Mouse (Mus musculus) intestine, postnatal 0 days (tissue): ENCODE measurements at regions not wholly inside any gene's neighbourhood (a gene's known extent, or its start where the extent isn't known, plus 50 kb on each side); places are given as distances from the start of the nearest gene placed in this dataset.

Source experiments
- ATAC-seq: fragments of 200-750 bp; cut with Nextera tagmentation; 2 replicates; pipeline ENCODE4 v1.8.0; 2017; ENCODE audit warnings: mild to moderate bottlenecking, moderate TSS enrichment, moderate library complexity
- H3K27ac ChIP-seq: fragments of 300-500 bp; sonication (generic); 2 replicates; pipeline ENCODE4 v1.5.1; 2014; ENCODE audit warnings: mild to moderate bottlenecking, low read depth, low read length, moderate library complexity
- H3K27me3 ChIP-seq: fragments of 300-500 bp; sonication (generic); replicated peaks from 2 replicates; pipeline ENCODE4 v1.6.1; 2014; ENCODE audit warnings: low read length, mixed read lengths; ENCODE audit not compliant: control insufficient read depth, insufficient read depth
- H3K36me3 ChIP-seq: fragments of 300-500 bp; sonication (generic); 2 replicates; pipeline ENCODE4 v1.6.1; 2014; ENCODE audit warnings: mild to moderate bottlenecking, moderate library complexity; ENCODE audit not compliant: control insufficient read depth, insufficient read depth
- H3K4me1 ChIP-seq: fragments of 300-500 bp; sonication (generic); replicated peaks from 2 replicates; pipeline ENCODE4 v1.6.1; 2014; ENCODE audit warnings: antibody characterized with exemption, low read length, mixed read lengths; ENCODE audit not compliant: control insufficient read depth, insufficient read depth
- H3K4me2 ChIP-seq: fragments of 300-500 bp; sonication (generic); replicated peaks from 2 replicates; pipeline ENCODE4 v1.6.1; 2014; ENCODE audit warnings: low read depth, mild to moderate bottlenecking, moderate library complexity
- H3K4me3 ChIP-seq: fragments of 300-500 bp; sonication (generic); 2 replicates; pipeline ENCODE4 v1.5.1; 2014; ENCODE audit warnings: low read depth, low read length
- H3K9ac ChIP-seq: fragments of 300-500 bp; sonication (generic); 2 replicates; pipeline ENCODE4 v1.6.1; 2014; ENCODE audit warnings: mild to moderate bottlenecking, low read depth, low read length
- H3K9me3 ChIP-seq: fragments of 300-500 bp; sonication (generic); 2 replicates; pipeline ENCODE4 v1.6.1; 2016; ENCODE audit warnings: mixed run types; ENCODE audit not compliant: control insufficient read depth
- CTCF ChIP-seq: sonication (generic); IDR thresholded peaks from 2 replicates; pipeline ENCODE4 v1.5.1; 2016; ENCODE audit warnings: low read depth, mild to moderate bottlenecking, control low read depth, antibody characterized with exemption, moderate library complexity
- WGBS: fragments of 180-500 bp; shearing (Covaris S2); extraction: QIAGEN DNeasy Blood & Tissue Kit; methylation state at CpG from one replicate; pipeline ENCODE4 v1.1.7; 2014; 5-methylcytosine and 5-hydroxymethylcytosine counted together

DNA sequence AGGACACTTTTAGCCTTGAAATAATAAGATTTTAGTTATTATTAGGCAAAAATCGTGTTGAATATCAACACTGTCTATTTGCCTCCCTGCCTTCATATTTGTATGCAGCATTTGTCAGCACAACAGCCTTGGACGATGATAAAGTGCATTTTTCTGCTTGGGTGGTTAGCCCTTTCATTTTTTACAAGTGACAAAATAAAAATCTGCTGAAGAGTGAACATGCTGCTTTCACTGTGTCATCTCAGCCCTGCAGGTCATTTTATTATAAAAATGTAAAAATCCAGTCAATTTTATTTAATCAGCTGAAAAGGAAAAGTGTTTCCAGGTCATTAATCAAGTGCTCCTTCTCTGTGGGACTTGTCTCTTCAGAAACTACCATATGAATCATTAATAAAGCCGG is 277.9 kb upstream of the Itga1 start:
- no peak overlapping the region for H3K27ac ChIP-seq
- H3K36me3 ChIP-seq = no peaks in the 10 kb centered on the region
- no peak overlapping the region for H3K4me2 ChIP-seq
- no peaks in the 10 kb centered on the region for H3K4me1 ChIP-seq
- WGBS = 68% methylated on average over 3 of the region's 3 CpGs
- no peaks in the 10 kb centered on the region for H3K9me3 ChIP-seq
- no peak overlapping the region for H3K9ac ChIP-seq
- ATAC-seq = no peak
- no peak for TF ChIP-seq CTCF
- H3K4me3 ChIP-seq = no peak overlapping the region
- H3K27me3 ChIP-seq = no peaks in the 10 kb centered on the region

DNA sequence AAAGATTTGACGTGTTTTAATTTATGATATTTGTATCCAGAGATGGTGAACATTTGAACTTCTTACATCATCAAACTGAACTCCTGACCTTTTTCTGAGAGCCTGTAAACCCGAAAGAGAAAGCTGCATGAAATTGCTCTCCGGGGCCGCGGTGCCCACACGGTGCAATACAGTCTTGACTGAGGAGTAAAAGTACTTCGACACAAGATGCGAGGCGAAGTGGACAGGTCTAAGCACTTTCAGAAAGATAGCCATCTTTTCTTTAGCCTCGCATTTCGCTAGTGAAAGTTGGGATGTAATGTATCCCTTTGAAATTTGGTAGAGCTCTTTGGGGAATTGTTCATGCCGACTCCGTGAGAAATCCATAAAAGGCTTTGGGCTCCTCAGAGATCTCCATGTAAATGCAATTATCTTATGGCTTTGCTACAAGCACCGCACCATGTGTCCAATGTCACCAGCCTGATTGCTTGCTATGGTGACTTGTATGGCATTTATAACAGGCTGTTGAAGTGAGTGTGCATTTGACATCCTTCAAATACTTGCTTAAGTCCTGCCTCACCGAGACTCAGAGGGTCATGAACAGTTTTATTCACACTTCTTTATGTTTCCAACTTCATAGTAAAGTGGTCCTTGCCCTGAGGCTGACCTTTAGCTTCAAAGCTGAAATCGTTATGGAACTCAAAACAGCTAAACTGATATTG is 274.6 kb upstream of the Itga1 start:
- TF ChIP-seq CTCF = no peak
- Histone ChIP-seq H3K4me3 (no peak overlapping the region), H3K4me2 (no peak overlapping the region), H3K27ac (no peak overlapping the region), H3K36me3 (no peaks in the 10 kb centered on the region), H3K9me3 (no peaks in the 10 kb centered on the region), H3K4me1 (no peaks in the 10 kb centered on the region), H3K9ac (no peak overlapping the region), H3K27me3 (no peaks in the 10 kb centered on the region)
- ATAC-seq = no peak
- 73% methylated on average over 16 of the region's 16 CpGs for WGBS

DNA sequence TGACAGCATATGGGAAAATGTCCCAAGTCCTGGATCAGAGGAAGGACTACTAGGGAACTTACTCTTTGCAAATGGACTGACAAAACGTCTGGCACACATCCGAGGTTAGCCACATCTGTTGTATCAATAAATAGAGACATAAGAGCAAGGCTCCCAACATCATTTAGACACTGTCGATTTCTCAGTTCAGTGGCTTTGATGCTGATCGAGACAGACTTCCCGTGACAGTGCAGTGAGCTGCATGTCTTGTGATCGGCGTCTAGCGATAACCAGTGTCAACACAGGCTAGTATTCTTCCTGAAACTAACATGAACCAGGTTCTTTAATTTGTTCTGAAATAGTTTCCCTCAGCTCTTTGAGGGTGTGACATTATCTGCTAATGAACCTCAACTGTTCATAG is 259.7 kb upstream of the Itga1 start:
- Histone ChIP-seq H3K27ac (no peak overlapping the region), H3K9me3 (no peaks in the 10 kb centered on the region), H3K36me3 (no peaks in the 10 kb centered on the region), H3K9ac (no peak overlapping the region), H3K27me3 (no peaks in the 10 kb centered on the region), H3K4me1 (no peaks in the 10 kb centered on the region), H3K4me2 (no peak overlapping the region), H3K4me3 (no peak overlapping the region)
- 83% methylated on average over 8 of the region's 8 CpGs for WGBS
- TF ChIP-seq CTCF = no peak
- no peak for ATAC-seq

DNA sequence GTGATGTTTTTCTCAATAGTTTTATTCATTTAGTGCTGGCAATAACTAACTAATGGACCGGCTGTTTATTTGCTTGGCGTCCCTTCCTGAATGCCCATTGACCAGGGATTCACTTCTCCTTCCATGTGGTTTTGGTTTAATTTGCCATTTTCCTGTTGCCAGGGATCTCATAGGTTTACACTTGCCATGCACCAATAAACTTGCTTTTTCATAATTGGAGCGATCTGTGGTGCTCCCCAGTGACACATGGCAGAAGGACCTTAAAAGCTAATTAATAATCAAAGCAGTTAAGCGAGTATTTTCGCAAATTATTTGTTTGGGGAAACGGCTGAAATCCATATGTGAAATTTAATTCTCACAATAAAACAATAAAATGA is 245.2 kb upstream of the Itga1 start:
- 42% methylated on average over 6 of the region's 6 CpGs for WGBS

DNA sequence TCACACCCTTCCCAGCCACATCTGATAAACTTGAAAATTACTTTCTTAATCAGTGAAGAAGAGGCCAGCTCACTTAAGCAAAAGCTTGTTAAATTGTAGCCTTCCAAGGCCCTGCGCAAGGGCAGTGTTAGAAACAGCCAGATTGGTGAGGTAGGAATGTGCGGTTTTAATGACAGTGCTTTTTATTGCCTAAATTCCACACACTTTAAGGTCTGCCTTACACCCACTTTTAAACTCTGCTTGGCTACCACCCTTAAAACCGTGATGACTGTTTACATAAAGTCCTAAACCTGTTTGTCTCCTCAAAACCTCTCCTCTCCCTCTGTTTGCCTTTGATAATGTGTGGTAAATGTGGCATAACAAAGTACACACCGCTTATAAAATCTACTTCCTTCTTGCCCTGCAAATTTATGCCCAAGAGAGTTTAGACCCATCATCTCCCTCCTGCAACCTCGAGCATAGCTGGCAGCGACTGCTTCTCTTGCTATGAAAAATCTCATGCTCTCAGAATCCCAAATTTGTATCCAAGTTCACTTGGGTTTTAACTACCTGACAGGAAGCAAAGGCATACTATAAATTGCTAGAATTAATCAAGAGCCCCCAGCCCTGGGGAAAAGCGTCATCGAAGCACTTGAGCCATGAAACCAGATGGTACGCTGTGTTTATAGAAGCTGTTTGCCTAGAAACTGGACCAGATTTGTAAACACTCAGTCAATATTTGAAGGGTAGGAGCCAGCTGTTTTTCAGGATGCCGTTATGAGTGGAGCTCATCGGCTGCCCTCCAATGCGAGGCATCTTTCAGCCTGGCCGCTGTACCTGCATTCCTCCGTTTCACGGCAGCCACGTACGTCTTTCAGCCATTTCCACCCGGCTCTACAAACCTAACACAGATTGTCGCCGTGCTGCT is 244.6 kb upstream of the Itga1 start:
- H3K9ac ChIP-seq = no peak overlapping the region
- 12% methylated on average over 20 of the region's 20 CpGs for WGBS
- ATAC-seq = no peak
- no peaks in the 10 kb centered on the region for H3K36me3 ChIP-seq
- H3K27ac ChIP-seq = no peak overlapping the region
- TF ChIP-seq CTCF = no peak
- H3K27me3 ChIP-seq = no peaks in the 10 kb centered on the region
- peak overlapping the region; percentile 37 for H3K4me2 ChIP-seq
- no peaks in the 10 kb centered on the region; the same call in 1 of the 2 replicates for H3K4me1 ChIP-seq
- no peak overlapping the region for H3K4me3 ChIP-seq
- H3K9me3 ChIP-seq = no peaks in the 10 kb centered on the region

More for the DNA sequence above, 245.2 kb upstream of the Itga1 start:
- no peak for ATAC-seq
- Histone ChIP-seq H3K27ac (no peak overlapping the region), H3K9me3 (no peaks in the 10 kb centered on the region), H3K36me3 (no peaks in the 10 kb centered on the region), H3K27me3 (no peaks in the 10 kb centered on the region), H3K4me3 (no peak overlapping the region), H3K9ac (no peak overlapping the region), H3K4me1 (no peaks in the 10 kb centered on the region; the same call in 1 of the 2 replicates), H3K4me2 (peak overlapping the region; percentile 37)
- TF ChIP-seq CTCF = no peak
